Mouse (Mus musculus) liver, adult 2 months (tissue): ENCODE measurements at regions not wholly inside any gene's neighbourhood (a gene's known extent, or its start where the extent isn't known, plus 50 kb on each side); places are given as distances from the start of the nearest gene placed in this dataset.

Source experiments
- CTCF ChIP-seq: fragments of 200-500 bp; IDR thresholded peaks from 2 replicates; pipeline ENCODE4 v1.5.1; 2011; ENCODE audit warnings: low read depth, low read length, control low read depth
- POLR2A ChIP-seq: fragments of 200-500 bp; IDR thresholded peaks from 2 replicates; pipeline ENCODE4 v1.6.1; 2011; ENCODE audit warnings: low read length, control low read depth; ENCODE audit not compliant: insufficient read depth; ENCODE audit errors: extremely low read depth

GRCm38 (mm10) chr6:144864026-144864425 lies 82.2 kb upstream of the Sox5 start:
- TF ChIP-seq CTCF (no peak), POLR2A (no peak)
